Mouse (Mus musculus) cerebellum, postnatal 36 days (tissue): Measurements from ENCODE around the gene Hmox1.
A peak's percentile ranks its signal among the peaks of the same experiment; 100 is the strongest.

Source experiments
- DNase-seq, 2 experiments: peaks; one replicate each; pipeline ENCODE4 v3.0.0; 2021 to 2022; ENCODE audit warnings: mixed read lengths in 2 of 2

The Hmox1 gene

GRCm38 (mm10) chr8:75093399-75094156 lies at the start of gene Hmox1:
TSS of gene Hmox1 (plus strand) at chr8:75093621.
- peak; percentile 56 to 62 for DNase-seq

GRCm38 (mm10) chr8:75046303-75046702 lies 47.1 kb upstream of the Hmox1 start:
- DNase-seq: peak; percentile 45

- DNase-seq: no peak
Observed at GRCm38 (mm10) chr8:75047784-75048183, 45.6 kb upstream of the Hmox1 start.

GRCm38 (mm10) chr8:75053342-75053741 lies 40.1 kb upstream of the Hmox1 start:
- no peak for DNase-seq

- DNase-seq: no peak
Observed at GRCm38 (mm10) chr8:75055673-75056072, 37.7 kb upstream of the Hmox1 start.

GRCm38 (mm10) chr8:75060022-75060421 lies 33.4 kb upstream of the Hmox1 start:
- no peak for DNase-seq

- DNase-seq: no peak
Observed at GRCm38 (mm10) chr8:75060815-75061214, 32.6 kb upstream of the Hmox1 start.

GRCm38 (mm10) chr8:75063290-75063689 lies 30.1 kb upstream of the Hmox1 start:
- no peak for DNase-seq

- no peak for DNase-seq
Observed at GRCm38 (mm10) chr8:75064790-75065189, 28.6 kb upstream of the Hmox1 start.

- no peak for DNase-seq
Observed at GRCm38 (mm10) chr8:75067287-75067686, 26.1 kb upstream of the Hmox1 start.

- DNase-seq: no peak
Observed at GRCm38 (mm10) chr8:75070297-75070696, 23.1 kb upstream of the Hmox1 start.

- DNase-seq: peak; percentile 79 to 83
Observed at GRCm38 (mm10) chr8:75071627-75072346, 21.6 kb upstream of the Hmox1 start.

GRCm38 (mm10) chr8:75074876-75075275 lies 18.5 kb upstream of the Hmox1 start:
- no peak for DNase-seq

- DNase-seq: no peak
Observed at GRCm38 (mm10) chr8:75078215-75078614, 15.2 kb upstream of the Hmox1 start.

- DNase-seq: no peak
Observed at GRCm38 (mm10) chr8:75078851-75079250, 14.6 kb upstream of the Hmox1 start.

- no peak for DNase-seq
Observed at GRCm38 (mm10) chr8:75081364-75082040, 11.9 kb upstream of the Hmox1 start.

GRCm38 (mm10) chr8:75082181-75082805 lies 11.1 kb upstream of the Hmox1 start:
- DNase-seq: no peak

GRCm38 (mm10) chr8:75083846-75084245 lies 9.6 kb upstream of the Hmox1 start:
- peak; percentile 68 to 71 for DNase-seq

GRCm38 (mm10) chr8:75084382-75085064 lies 8.9 kb upstream of the Hmox1 start:
- DNase-seq: no peak

- DNase-seq: no peak
Observed at GRCm38 (mm10) chr8:75086002-75086401, 7.4 kb upstream of the Hmox1 start.

- no peak for DNase-seq
Observed at GRCm38 (mm10) chr8:75087127-75087526, 6.3 kb upstream of the Hmox1 start.
